Mouse (Mus musculus) telencephalon, adult 2 months (tissue): ENCODE results near the gene Plet1.
A peak's percentile ranks its signal among the peaks of the same experiment; 100 is the strongest.

Experiments
- DNase-seq: peaks from one replicate; pipeline ENCODE4 v3.0.0-alpha.2; 2011; ENCODE audit warnings: low read depth, low spot score

The Plet1 gene

GRCm38 (mm10) chr9:50495405-50496150 lies 1.3 kb downstream of the Plet1 start:
- no peak for DNase-seq

DNA sequence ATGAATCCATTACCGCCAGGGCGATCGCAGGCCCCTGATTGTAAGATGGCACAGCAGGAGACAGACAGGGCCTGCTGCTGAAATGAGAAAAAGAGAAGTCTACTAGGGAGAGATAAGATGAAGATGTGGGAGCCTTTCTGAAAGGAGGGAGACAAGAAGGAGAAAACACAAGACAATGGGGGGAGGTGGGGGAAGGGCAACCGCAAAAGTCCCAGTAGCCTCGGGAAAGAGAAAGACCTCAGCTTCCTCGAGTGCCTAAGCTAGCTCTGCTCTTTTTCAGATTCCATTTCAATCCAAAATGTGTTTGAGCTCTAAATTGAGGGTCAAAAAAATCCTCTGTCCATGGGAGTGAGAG lies 1.8 kb downstream of the Plet1 start:
- no peak for DNase-seq

DNA sequence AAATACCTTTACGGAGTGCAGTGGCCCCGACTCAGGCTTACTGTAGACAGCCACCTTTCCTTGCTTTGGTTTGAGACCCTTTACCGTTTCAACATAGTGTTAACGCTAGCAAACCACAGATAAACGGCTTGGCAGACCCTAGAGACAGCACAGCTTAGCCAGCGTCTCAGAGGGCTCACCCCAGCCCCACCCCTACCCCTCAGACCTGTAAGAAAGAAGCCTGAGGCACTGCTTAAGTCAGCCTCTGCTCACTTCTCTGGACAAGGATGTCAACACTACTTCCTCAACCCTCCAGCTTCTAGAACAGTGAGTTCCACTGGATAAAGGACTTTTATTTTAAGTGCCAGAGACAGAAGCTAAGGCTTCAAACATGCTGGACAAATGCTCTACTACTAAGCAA lies 2.2 kb downstream of the Plet1 start:
- no peak for DNase-seq

GRCm38 (mm10) chr9:50497076-50497475 lies 2.8 kb downstream of the Plet1 start:
- no peak for DNase-seq

DNA sequence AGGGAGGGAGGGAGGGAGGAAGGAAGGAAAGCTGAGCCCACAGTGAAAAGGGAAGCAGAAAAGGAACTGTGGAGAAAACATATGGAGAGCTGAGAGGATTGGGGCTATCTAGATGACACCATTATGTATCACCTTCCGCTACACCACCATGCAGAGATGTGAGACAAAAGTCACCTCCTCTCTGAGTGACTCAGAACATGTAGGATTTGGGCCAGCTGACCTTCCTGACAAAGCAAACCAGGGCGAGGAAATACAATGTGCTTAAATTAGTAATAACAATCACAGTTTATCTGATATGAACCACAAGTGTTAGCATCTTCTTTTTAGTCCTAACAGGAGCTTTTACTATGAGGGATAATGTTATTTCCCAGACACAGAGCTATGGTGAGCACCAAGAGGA lies 3.2 kb downstream of the Plet1 start:
- DNase-seq = no peak

GRCm38 (mm10) chr9:50498815-50499214 lies 4.5 kb downstream of the Plet1 start:
- no peak for DNase-seq

- DNase-seq = no peak
Measured at GRCm38 (mm10) chr9:50499781-50500180, 5.5 kb downstream of the Plet1 start.

GRCm38 (mm10) chr9:50500467-50500973 lies 6.2 kb downstream of the Plet1 start:
- no peak for DNase-seq

DNA sequence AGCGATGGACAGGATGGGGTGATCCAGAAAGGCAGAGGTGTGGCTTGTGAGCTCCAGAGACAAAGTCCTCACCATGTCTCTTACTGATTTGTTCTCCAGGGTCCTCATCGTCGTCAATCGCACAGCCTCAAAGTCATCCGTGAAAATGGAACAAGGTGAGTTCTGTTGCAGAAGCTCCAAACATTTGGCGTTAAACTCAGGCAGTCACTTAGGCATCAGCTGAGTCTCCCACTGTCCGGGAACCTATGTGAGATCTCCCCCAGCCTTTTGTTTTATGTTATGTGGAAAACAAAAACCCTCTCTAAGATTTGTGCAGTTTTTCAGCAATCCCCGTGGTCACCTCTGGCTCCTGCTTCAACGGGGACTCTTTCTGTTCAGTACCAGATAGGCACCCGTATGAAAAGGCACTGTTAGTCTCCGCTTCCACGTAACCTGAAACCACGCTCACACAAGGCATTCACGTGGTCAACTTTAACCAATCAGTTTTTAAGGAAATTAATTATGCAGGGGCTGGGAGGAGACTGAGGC lies 6.7 kb downstream of the Plet1 start:
- peak; percentile 29 for DNase-seq

DNA sequence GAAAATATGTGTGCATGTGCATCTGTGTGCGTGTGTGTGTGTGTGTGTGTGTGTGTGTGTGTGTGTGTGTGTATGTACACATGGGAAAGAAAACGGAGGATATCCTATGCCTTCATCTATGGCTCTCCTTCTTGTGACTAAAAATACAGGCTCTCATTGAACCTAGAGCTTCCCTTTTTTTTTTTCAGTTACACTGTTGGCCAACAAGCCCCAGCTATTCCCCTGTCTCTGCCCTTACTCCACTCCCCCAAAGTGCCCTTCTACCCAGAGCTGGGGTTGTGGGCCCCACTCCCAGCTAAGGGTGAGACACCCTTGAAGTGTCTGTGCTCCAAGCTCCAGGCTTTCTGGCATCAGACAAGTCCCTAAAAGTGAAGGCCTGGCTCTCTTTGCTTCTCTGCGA lies 8.6 kb downstream of the Plet1 start:
- no peak for DNase-seq

- no peak for DNase-seq
Measured at GRCm38 (mm10) chr9:50505405-50505804, 11.1 kb downstream of the Plet1 start.

- DNase-seq = no peak
Measured at GRCm38 (mm10) chr9:50507570-50507969, 13.2 kb downstream of the Plet1 start.

- DNase-seq = no peak
Measured at GRCm38 (mm10) chr9:50515462-50515861, 21.1 kb downstream of the Plet1 start.

DNA sequence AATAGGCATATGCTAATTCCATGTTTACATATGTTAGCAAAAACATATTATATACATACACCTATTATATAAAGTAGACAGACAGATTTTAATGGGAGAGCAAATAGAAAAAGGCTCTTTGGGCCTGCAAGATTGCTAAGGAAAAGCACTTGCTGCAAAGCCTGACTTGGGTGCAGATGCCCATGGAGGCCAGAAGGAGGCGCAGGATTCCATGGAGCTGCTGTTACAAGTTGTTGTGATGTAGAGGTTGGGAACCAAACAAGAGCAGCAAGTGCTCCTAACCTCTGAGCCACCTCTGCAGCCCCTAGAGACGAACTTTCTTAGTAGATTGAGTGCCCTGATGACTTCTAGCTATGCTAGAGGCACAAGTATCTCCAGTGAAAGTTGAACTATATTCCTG lies 24.5 kb downstream of the Plet1 start:
- no peak for DNase-seq

GRCm38 (mm10) chr9:50520748-50521147 lies 26.4 kb downstream of the Plet1 start:
- no peak for DNase-seq

DNA sequence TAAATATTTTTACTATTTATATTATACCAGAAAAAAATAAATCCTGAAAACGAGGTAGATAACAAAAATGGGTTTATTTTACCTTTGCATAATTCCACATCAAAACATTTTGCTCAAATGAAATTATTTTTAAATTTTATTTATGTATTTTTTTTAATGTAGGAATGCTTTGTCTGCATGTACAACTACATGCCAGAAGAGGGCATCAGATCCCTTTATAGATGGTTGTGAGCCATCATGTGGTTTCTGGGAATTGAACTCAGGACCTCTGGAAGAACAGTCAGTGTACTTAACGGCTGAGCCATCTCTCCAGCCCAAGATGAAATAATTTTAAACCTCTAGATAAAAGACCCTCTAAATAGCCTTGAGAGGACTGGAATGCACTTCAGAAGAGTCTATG lies 27.2 kb downstream of the Plet1 start:
- DNase-seq = no peak

DNA sequence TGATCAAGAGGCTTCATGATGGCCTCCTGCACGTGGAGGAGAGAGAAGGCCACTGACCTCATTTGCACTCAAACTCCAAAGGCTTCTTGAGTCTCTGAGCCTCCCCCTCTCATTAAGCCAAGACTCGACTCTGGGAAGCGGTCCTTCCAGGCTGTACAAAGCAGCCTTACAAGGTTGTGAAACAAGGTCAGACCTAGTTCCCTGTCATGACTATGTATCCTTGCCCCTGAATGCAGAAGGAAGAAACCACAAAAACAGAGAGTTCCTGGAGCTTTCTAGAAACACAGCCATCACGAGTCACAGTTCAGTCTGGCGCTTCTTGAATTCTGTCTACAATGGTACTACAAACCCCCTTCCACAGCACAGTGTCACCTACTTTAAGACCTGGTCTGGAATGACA lies 28.2 kb downstream of the Plet1 start:
- DNase-seq = no peak

- no peak for DNase-seq
Measured at GRCm38 (mm10) chr9:50524936-50525335, 30.6 kb downstream of the Plet1 start.

DNA sequence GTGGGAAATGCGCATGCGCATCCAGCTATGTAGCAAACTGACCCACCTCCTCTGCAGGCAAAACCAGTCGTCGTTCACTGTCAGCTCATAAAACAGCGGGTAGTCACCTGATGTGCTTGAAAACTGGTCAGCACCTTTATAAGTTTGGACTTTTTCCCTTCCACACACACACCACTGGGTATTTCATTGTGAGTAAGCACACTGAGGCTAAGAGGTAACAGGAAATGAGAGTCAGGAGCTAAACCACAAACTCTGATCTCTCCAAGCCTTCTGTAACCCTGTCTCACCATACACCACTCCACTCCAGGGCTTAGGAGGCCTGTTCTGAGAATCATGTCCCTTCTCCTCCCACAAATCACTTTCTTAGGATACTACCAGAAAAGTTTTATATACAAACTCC lies 31.3 kb downstream of the Plet1 start:
- DNase-seq = no peak

- DNase-seq = no peak
Measured at GRCm38 (mm10) chr9:50527860-50528259, 33.5 kb downstream of the Plet1 start.

- DNase-seq = peak; percentile 97
Measured at GRCm38 (mm10) chr9:50528293-50528892, 34.1 kb downstream of the Plet1 start, which contains the start of gene Pts. Pts (minus strand) TSS chr9:50528724.

DNA sequence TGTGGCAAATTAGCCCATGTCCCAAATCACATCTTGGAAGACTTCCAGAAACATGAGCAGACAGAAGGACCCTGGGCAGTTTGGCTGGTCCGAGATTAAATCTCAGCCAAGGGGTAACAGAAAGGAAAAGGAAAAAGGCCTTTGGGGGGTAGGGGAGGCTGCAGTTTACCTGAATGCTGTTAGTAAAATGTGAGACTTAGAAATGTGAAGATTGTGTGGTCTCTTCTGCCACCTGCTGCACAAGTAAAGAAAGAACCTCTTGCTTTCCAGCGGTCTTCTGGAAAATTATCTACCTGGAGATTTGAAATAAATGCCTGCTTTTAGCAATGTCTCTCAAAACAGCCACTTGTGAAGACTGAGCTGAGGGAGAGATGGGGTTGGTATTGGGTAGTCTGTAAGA lies 36.6 kb downstream of the Plet1 start:
- peak; percentile 66 for DNase-seq

GRCm38 (mm10) chr9:50533328-50533727 lies 39.0 kb downstream of the Plet1 start:
- no peak for DNase-seq
